Mouse (Mus musculus): Measurements from ENCODE around the gene F5.

GRCm38 (mm10) chr1:164109763-164110162 lies 41.9 kb upstream of the F5 start:
- TF ChIP-seq CHD1 (IDR thresholded peaks at IDR 0.05; ENCODE audit: low read depth, low read length) (no peak), CTCF (conservative IDR thresholded peaks at IDR 0.05 in 1 of 2, IDR thresholded peaks at IDR 0.05 in 1 of 2; ENCODE audit: low read depth in 2 of 2, low read length in 2 of 2) (no peak), USF1 (IDR thresholded peaks at IDR 0.05; ENCODE audit: low read depth, low read length) (no peak), TBP (conservative IDR thresholded peaks at IDR 0.05; ENCODE audit: low read depth, low read length) (no peak), SIN3A (IDR thresholded peaks at IDR 0.05; ENCODE audit: low read length) (no peak), POLR2A (IDR thresholded peaks at IDR 0.05; ENCODE audit: low read depth, low read length) (no peak), ZC3H11A (IDR thresholded peaks at IDR 0.05; ENCODE audit: low read depth, low read length) (no peak), HCFC1 (IDR thresholded peaks at IDR 0.05; ENCODE audit: low read depth, low read length) (no peak), E2F4 (IDR thresholded peaks at IDR 0.05; ENCODE audit: insufficient replicate concordance, low read depth, low read length) (no peak)
